In genomic region chr6:81965296-81966067, GRCm38 (mm10) we compare ENCODE assay signal across 7 mouse cellular contexts. TPM values are rescaled to one million over a fixed set of nuclear protein-coding genes. Genes with fewer than 3 reads are reported as not detected.
A peak's percentile ranks its signal among the peaks of the same experiment; 100 is the strongest.
DNase-seq lines count a peak whose midpoint lies in the region; ATAC-seq lines count a peak whose summit lies in the region.

Mrpl19 (minus strand) TSS chr6:81965958.

- peaks cover 10% of the 10 kb centered on the region for H3K36me3 ChIP-seq in intestine, embryonic 16.5 days (ENCODE audit: control insufficient read depth, insufficient read depth, low read length)
- H3K36me3 ChIP-seq in midbrain, embryonic 11.5 days (ENCODE audit: control insufficient read depth, insufficient read depth, low read length) = peaks cover 10% of the 10 kb centered on the region; the same call in 1 of the 2 replicates

- H3K27me3 ChIP-seq in intestine, embryonic 16.5 days (replicated peaks; ENCODE audit: control insufficient read depth, insufficient read depth, low read length) = no peaks in the 10 kb centered on the region
- H3K27me3 ChIP-seq in midbrain, embryonic 11.5 days (ENCODE audit: control insufficient read depth, insufficient read depth, low read length) = no peaks in the 10 kb centered on the region; the same call in none of the 2 replicates

- peak within 1 kb of the TSS; percentile 85 for H3K4me3 ChIP-seq in intestine, embryonic 16.5 days (ENCODE audit: low read length)
- H3K4me3 ChIP-seq in midbrain, embryonic 11.5 days (ENCODE audit: low read depth, low read length) = peak within 1 kb of the TSS; percentile 86

- peak; percentile 95 for DNase-seq in adrenal gland, adult 2 months
- DNase-seq in embryo, embryonic 11.5 days (ENCODE audit: low read depth, low spot score) = peak; percentile 81
- peak; percentile 67 to 87 for DNase-seq in gastrocnemius, postnatal 4 days (ENCODE audit: low spot score in 2 of 2)
- DNase-seq in left cerebral cortex, postnatal 36 days (ENCODE audit: low spot score in 2 of 2) = peak; percentile 93 to 94
- DNase-seq in midbrain, embryonic 11.5 days (ENCODE audit: low spot score, missing footprints) = peak; percentile 99
- peak; percentile 68 for DNase-seq in skeletal muscle tissue, adult 2 months (ENCODE audit: low read depth, low spot score)

- under 1% methylated on average over 44 of the region's 44 CpGs for WGBS in intestine, embryonic 16.5 days
- under 1% methylated on average over 44 of the region's 44 CpGs for WGBS in midbrain, embryonic 11.5 days

- intact Hi-C loops in left cerebral cortex, postnatal 36 days (cut with DNase I) = no loop called here

- peak; percentile 99 for ATAC-seq in intestine, embryonic 16.5 days
- ATAC-seq in midbrain, embryonic 11.5 days (ENCODE audit: low FRiP score) = peak; percentile 97

- peaks cover 8% of the 10 kb centered on the region; the same call in 1 of the 2 replicates for H3K4me1 ChIP-seq in intestine, embryonic 16.5 days (ENCODE audit: control insufficient read depth, insufficient read depth, low read length)
- H3K4me1 ChIP-seq in midbrain, embryonic 11.5 days (ENCODE audit: control insufficient read depth, insufficient read depth, low read length) = peaks cover 5% of the 10 kb centered on the region

- peak within 1 kb of the TSS; percentile 87 for H3K9ac ChIP-seq in intestine, embryonic 16.5 days (ENCODE audit: low read depth, low read length)
- H3K9ac ChIP-seq in midbrain, embryonic 11.5 days (ENCODE audit: low read length) = peak within 1 kb of the TSS; percentile 81

- H3K27ac ChIP-seq in intestine, embryonic 16.5 days (ENCODE audit: low read length) = peak within 1 kb of the TSS; percentile 39; the same call in 1 of the 2 replicates
- H3K27ac ChIP-seq in midbrain, embryonic 11.5 days (ENCODE audit: low read depth, low read length) = no peak within 1 kb of the TSS

- H3K4me2 ChIP-seq in intestine, embryonic 16.5 days (ENCODE audit: low read depth, low read length) = peak within 1 kb of the TSS; percentile 59
- H3K4me2 ChIP-seq in midbrain, embryonic 11.5 days = peak within 1 kb of the TSS; percentile 66

- no peaks in the 10 kb centered on the region for H3K9me3 ChIP-seq in intestine, embryonic 16.5 days (ENCODE audit: control insufficient read depth, low read length)
- H3K9me3 ChIP-seq in midbrain, embryonic 11.5 days (ENCODE audit: control insufficient read depth, low read length) = no peaks in the 10 kb centered on the region

RNA-seq across cellular contexts. Expression of gene Mrpl19, which starts in this region (rescaled TPM):
- total RNA-seq in adrenal gland, adult 2 months (2021) = 10 to 100 TPM; 31.2 to 42.8 TPM
- 5.2 and 5.8 TPM in 2 replicates for polyA plus RNA-seq in adrenal gland, adult 2 months (2012; rRNA removed)
- 10 to 100 TPM; 29.8 to 32.5 TPM for total RNA-seq in gastrocnemius, postnatal 4 days (2021)
- 55.1 and 62.8 TPM in 2 replicates for polyA plus RNA-seq in intestine, embryonic 16.5 days (2015; fragmentation: Nextera tagmentation; extraction: Ambion mirVana)
- 10 to 100 TPM; 31.4 to 43.3 TPM for total RNA-seq in left cerebral cortex, postnatal 36 days (2021)
- polyA plus RNA-seq in midbrain, embryonic 11.5 days (2014; fragmentation: Nextera tagmentation; extraction: Ambion mirVana) = 63.0 and 64.2 TPM in 2 replicates
